Mouse (Mus musculus) limb, embryonic 14.5 days (tissue): ENCODE measurements around the gene H60b. TPM values are rescaled to one million over a fixed set of nuclear protein-coding genes. Genes with fewer than 3 reads are reported as not detected.
"Not testable (repeated sequence)": the region's sequence is repeated elsewhere in the genome, so short reads cannot be mapped to it uniquely, and the experiment has no call there.

Experiments used
- ATAC-seq: fragments of 200-750 bp; cut with Nextera tagmentation; 2 replicates; pipeline ENCODE4 v1.8.0; 2017; ENCODE audit warnings: low read depth, moderate number of reproducible peaks, moderate TSS enrichment; ENCODE audit not compliant: low FRiP score
- DNase-seq: peaks from one replicate; pipeline ENCODE4 v3.0.0-alpha.2; 2015; ENCODE audit warnings: low spot score
- H3K27ac ChIP-seq: fragments of 300-500 bp; sonication (generic); replicated peaks from 2 replicates; pipeline ENCODE4 v1.5.1; 2014; ENCODE audit warnings: low read depth, mild to moderate bottlenecking, low read length, moderate library complexity, mixed read lengths
- H3K27me3 ChIP-seq: fragments of 300-500 bp; sonication (generic); 2 replicates; pipeline ENCODE4 v1.6.1; 2014; ENCODE audit warnings: low read length, mixed read lengths; ENCODE audit not compliant: control insufficient read depth, insufficient read depth
- H3K36me3 ChIP-seq: fragments of 300-500 bp; sonication (generic); 2 replicates; pipeline ENCODE4 v1.6.1; 2014; ENCODE audit warnings: mild to moderate bottlenecking, low read length, moderate library complexity, mixed read lengths; ENCODE audit not compliant: control insufficient read depth, insufficient read depth
- H3K4me1 ChIP-seq: fragments of 300-500 bp; sonication (generic); 2 replicates; pipeline ENCODE4 v1.6.1; 2014; ENCODE audit warnings: antibody characterized with exemption, low read length, mixed read lengths; ENCODE audit not compliant: control insufficient read depth, insufficient read depth
- H3K4me2 ChIP-seq: fragments of 300-500 bp; sonication (generic); replicated peaks from 2 replicates; pipeline ENCODE4 v1.6.1; 2014; ENCODE audit warnings: low read depth, mild to moderate bottlenecking, low read length, moderate library complexity; ENCODE audit not compliant: severe bottlenecking
- H3K4me3 ChIP-seq: fragments of 300-500 bp; sonication (generic); replicated peaks from 2 replicates; pipeline ENCODE4 v1.5.1; 2014; ENCODE audit warnings: low read length
- H3K9ac ChIP-seq: fragments of 300-500 bp; sonication (generic); 2 replicates; pipeline ENCODE4 v1.6.1; 2014; ENCODE audit warnings: mild to moderate bottlenecking, low read depth, low read length, moderate library complexity; ENCODE audit not compliant: severe bottlenecking
- H3K9me3 ChIP-seq: fragments of 300-500 bp; sonication (generic); 2 replicates; pipeline ENCODE4 v1.6.1; 2016; ENCODE audit warnings: low read length; ENCODE audit not compliant: control insufficient read depth
- POLR2A ChIP-seq: fragments of 200-500 bp; IDR thresholded peaks from 2 replicates; pipeline ENCODE4 v1.8.0; 2012; ENCODE audit warnings: inconsistent platforms, mild to moderate bottlenecking, moderate library complexity, borderline replicate concordance; ENCODE audit not compliant: insufficient read depth, insufficient read length; ENCODE audit errors: extremely low read depth
- WGBS: fragments of 180-500 bp; shearing (Covaris S2); extraction: QIAGEN DNeasy Blood & Tissue Kit; methylation state at CpG from one replicate; pipeline ENCODE4 v1.1.7; 2014; 5-methylcytosine and 5-hydroxymethylcytosine counted together
- polyA plus RNA-seq, 2 experiments: library from polyadenylated mRNA; depleted of rRNA in 1 of 2; stranded (reverse) in 1 of 2; unstranded in 1 of 2; fragments of >200 nt; fragmentation: Nextera tagmentation in 1 of 2; extraction: Ambion mirVana in 1 of 2; gene quantifications; 2 replicates each; pipeline versions ENCODE4 v1.2.1 to v1.2.3; 2012 to 2014

H60b gene
- polyA plus RNA-seq, 2 experiments = 1.2 to 1.3 TPM

DNA sequence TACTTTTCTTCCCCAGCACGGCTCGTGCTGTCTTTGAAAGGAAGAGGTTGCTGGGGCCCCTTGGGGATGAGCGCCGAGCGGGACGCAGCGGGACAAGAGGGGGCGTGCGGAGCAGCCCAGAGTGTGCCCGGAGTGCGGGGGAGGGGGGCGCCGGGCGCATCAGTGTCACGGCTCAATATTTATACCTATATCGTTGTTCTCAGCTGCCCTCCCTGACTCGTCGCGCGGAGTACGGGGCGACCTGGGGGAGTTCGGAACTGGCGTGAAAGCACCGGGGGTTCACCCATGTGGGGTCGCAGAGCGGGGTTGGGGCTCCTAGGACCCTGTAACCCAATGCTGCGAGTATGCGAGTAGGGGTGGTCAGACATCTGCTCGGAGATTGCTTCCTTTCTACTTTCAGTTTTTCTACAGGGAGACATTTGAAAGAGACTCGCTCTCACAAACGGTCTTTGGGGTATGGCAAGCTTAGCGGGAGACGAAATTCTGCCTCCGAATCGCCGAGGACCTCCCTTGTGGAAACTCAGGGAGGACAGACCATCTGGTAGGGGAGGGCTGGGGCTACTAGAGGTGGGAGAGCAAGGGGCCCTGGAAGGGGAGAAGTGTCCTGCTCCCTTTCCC is 9.2 kb upstream of the H60b start, which contains the start of gene E030030I06Rik:
Gene E030030I06Rik (minus strand): TSS at position 198 of the 618 bp plus-strand sequence.
- peak within 1 kb of the TSS; percentile 97 for H3K4me2 ChIP-seq
- ATAC-seq (peak; percentile 20), DNase-seq (no peak)
- peaks cover 7% of the 10 kb centered on the region for H3K4me1 ChIP-seq
- peaks cover 18% of the 10 kb centered on the region for H3K27me3 ChIP-seq
- TF ChIP-seq POLR2A = no peak
- peak within 1 kb of the TSS; percentile 76 for H3K9ac ChIP-seq
- peak within 1 kb of the TSS; percentile 73 for H3K27ac ChIP-seq
- H3K9me3 ChIP-seq = no peaks in the 10 kb centered on the region
- WGBS = under 1% methylated on average over 33 of the region's 37 CpGs
- H3K36me3 ChIP-seq = no peaks in the 10 kb centered on the region
- H3K4me3 ChIP-seq = peak within 1 kb of the TSS; percentile 69

GRCm38 (mm10) chr10:22149691-22150465 is 8.5 kb upstream of the H60b start:
- WGBS = under 1% methylated on average over 50 of the region's 50 CpGs
- no peak for DNase-seq

GRCm38 (mm10) chr10:22150593-22150992 is 7.8 kb upstream of the H60b start:
- Histone ChIP-seq H3K36me3 (no peaks in the 10 kb centered on the region), H3K4me1 (peaks cover 7% of the 10 kb centered on the region), H3K9ac (no peak overlapping the region), H3K4me2 (peak overlapping the region; percentile 97), H3K27ac (no peak overlapping the region), H3K4me3 (peak overlapping the region; percentile 69), H3K9me3 (no peaks in the 10 kb centered on the region), H3K27me3 (peaks cover 28% of the 10 kb centered on the region)
- ATAC-seq = no peak
- no peak for TF ChIP-seq POLR2A
- under 1% methylated on average over 27 of the region's 27 CpGs for WGBS
- DNase-seq = no peak

More at GRCm38 (mm10) chr10:22149691-22150465, 8.5 kb upstream of the H60b start:
- Histone ChIP-seq H3K4me1 (peaks cover 7% of the 10 kb centered on the region), H3K27me3 (peaks cover 21% of the 10 kb centered on the region), H3K4me3 (peak overlapping the region; percentile 69), H3K36me3 (no peaks in the 10 kb centered on the region), H3K9me3 (no peaks in the 10 kb centered on the region), H3K9ac (peak overlapping the region; percentile 76), H3K27ac (no peak overlapping the region), H3K4me2 (peak overlapping the region; percentile 97)
- no peak; the same call in 1 of the 2 replicates for ATAC-seq
- TF ChIP-seq POLR2A = no peak

DNA sequence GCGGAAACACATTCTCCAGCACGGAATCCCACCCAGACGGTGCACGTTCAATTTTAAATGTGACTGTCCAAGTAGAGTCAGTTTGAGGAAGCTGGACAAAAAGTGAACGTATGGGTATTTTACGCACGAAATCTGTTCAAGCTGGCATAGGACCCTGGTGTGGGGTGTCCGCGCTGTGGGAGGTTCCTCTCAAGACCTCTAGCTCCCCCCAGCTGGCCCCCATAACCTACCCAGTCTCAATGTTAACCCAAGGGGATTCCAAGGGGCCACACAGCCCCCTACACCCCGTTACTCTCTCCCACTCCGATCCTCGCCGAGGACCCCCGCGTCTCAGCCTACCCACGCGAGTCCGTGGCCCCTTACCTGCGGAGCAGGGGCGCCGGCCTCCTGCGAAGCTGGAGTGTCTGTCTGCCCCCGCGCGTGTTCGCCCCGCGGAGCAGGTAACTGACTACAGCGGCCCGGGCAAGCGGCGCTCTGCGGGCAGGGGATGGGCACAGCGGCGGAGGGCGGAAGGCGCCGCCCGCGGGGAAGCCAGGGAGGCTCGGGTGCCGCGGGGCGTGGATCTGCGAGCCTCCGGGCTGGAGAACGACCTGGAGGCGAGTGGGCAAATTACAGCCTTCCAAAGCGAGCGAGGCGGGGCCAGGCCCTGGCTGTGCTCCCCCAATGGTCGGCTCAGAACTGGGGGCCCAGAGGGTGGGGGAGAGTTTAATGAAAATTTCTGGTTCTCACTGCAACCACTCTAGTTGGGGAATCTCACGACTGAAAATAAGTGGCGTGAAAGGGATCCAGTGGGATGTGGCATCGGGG is 7.1 kb upstream of the H60b start:
- 1% methylated on average over 52 of the region's 55 CpGs for WGBS
- ATAC-seq = not testable (repeated sequence)

GRCm38 (mm10) chr10:22151863-22152640 is 6.3 kb upstream of the H60b start:
- not testable (repeated sequence) for DNase-seq, H3K36me3 ChIP-seq, H3K4me2 ChIP-seq, ATAC-seq, H3K27ac ChIP-seq, H3K9me3 ChIP-seq, H3K9ac ChIP-seq, H3K4me3 ChIP-seq, H3K4me1 ChIP-seq
- peaks cover 42% of the 10 kb centered on the region for H3K27me3 ChIP-seq
- WGBS = 3% methylated on average over 11 of the region's 11 CpGs

More for the DNA sequence above, 7.1 kb upstream of the H60b start:
- H3K4me1 ChIP-seq, H3K9me3 ChIP-seq, H3K27ac ChIP-seq, H3K36me3 ChIP-seq, DNase-seq: not testable (repeated sequence)
- peak overlapping the region; percentile 34 for H3K4me2 ChIP-seq
- 0 out of 2 replicates have a peak overlapping the region, but pooled peaks have one; percentile 16 for H3K9ac ChIP-seq
- H3K4me3 ChIP-seq = peak overlapping the region; percentile 21
- peaks cover 34% of the 10 kb centered on the region for H3K27me3 ChIP-seq

DNA sequence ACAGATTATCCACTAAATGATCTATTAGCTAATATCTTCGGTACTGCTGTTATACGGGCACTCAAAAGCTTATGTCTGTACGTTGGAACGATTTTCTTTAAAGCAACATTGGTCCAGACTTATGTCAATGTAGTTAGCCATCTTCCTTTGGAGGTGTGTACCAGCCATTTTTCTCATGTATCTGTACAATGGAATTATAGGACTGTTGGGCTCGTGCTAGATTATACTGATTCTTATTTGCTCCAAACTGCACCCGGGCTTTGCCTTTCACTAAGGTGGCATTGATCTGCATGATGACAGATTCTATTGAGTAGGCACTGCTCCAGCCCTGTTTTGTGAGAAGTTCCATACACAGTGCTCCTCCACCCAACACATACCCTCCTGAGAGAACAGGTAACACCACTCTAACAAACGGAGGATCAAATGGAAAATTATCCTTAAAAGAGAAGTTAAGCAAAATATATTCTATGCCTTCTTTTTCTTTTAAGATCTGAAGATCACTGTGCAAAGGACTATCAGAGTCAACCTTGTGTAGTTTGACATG is 5.2 kb upstream of the H60b start:
- ATAC-seq, H3K9me3 ChIP-seq, H3K36me3 ChIP-seq, DNase-seq, H3K27ac ChIP-seq, H3K9ac ChIP-seq, H3K4me1 ChIP-seq, H3K4me3 ChIP-seq, H3K4me2 ChIP-seq: not testable (repeated sequence)
- peaks cover 53% of the 10 kb centered on the region for H3K27me3 ChIP-seq
- WGBS = 4% methylated on average over 6 of the region's 7 CpGs

DNA sequence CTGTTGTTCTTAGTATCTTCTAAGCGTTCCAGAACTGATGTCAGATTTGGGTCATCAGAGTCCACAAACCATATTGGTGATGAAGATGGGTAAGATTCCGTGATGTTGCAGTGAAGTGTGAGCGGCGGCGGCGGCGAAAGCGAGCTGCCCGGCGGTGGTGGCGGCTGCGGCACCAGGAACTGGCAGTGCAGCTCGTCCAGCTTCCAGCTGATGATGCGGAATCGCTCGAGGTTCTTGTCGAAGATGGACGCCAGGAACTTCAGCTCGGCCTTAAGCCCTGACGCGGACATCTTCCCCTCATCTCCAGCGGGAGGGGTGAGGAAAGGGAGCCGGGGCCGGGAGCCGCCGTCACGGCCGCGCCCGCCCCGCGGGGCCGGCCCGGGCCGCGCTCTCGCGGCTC is 4.3 kb upstream of the H60b start:
- not testable (repeated sequence) for H3K27ac ChIP-seq, H3K36me3 ChIP-seq, DNase-seq, ATAC-seq, H3K9ac ChIP-seq, H3K9me3 ChIP-seq, H3K4me1 ChIP-seq
- under 1% methylated on average over 29 of the region's 38 CpGs for WGBS
- H3K4me3 ChIP-seq = peak overlapping the region; percentile 32
- peaks cover 62% of the 10 kb centered on the region for H3K27me3 ChIP-seq
- H3K4me2 ChIP-seq = peak overlapping the region; percentile 46
